17 mouse cellular contexts compared by ENCODE assay signal in genomic region chr8:122705901-122706561, GRCm38 (mm10). TPM values are rescaled to one million over a fixed set of nuclear protein-coding genes. Genes with fewer than 3 reads are reported as not detected.
DNase-seq lines count a peak whose midpoint lies in the region; ATAC-seq and TF ChIP-seq lines count a peak whose summit lies in the region.
"Had no signal": no experiment of that assay in that cellular context is flagged by ENCODE, and none has a peak within 500 bp of the region (broad histone marks: within the 10 kb centered on the region; RNA-seq: fewer than 3 reads in every experiment).

No protein-coding gene starts in this region.

- TF ChIP-seq POLR2A in thymus, adult 2 months (IDR thresholded peaks at IDR 0.05; ENCODE audit: control insufficient read depth, extremely low read depth, insufficient read depth, low read length, poor library complexity), result no peak

- DNase-seq in heart, adult 11 months, result peak; percentile 95
- no peak for DNase-seq in heart, postnatal 14 days
- no peak for DNase-seq in thymus, adult 2 months
- no peak for DNase-seq in thymus, postnatal 4 days
- peak; percentile 46 for DNase-seq in retina, embryonic 14.5 days (ENCODE audit: low spot score)
- DNase-seq in kidney, adult 9 months, result no peak
- DNase-seq: cerebellum, adult 18-20 months; gastrocnemius, postnatal 14 days; kidney, adult 18-20 months; kidney, postnatal 4 days; layer of hippocampus, postnatal 36 days; thymus, postnatal 14 days had no signal

- no peak overlapping the region for H3K9ac ChIP-seq in hindbrain, embryonic 15.5 days
- no peak overlapping the region for H3K9ac ChIP-seq in hindbrain, embryonic 13.5 days
- H3K9ac ChIP-seq: forebrain, embryonic 15.5 days; liver, embryonic 12.5 days; neural tube, embryonic 13.5 days had no signal

- 0 out of 2 replicates have a peak, but pooled peaks have one; percentile 37 for ATAC-seq in hindbrain, embryonic 15.5 days (ENCODE audit: low FRiP score, low read depth)
- ATAC-seq in hindbrain, embryonic 13.5 days (ENCODE audit: low FRiP score), result no peak
- ATAC-seq: forebrain, embryonic 15.5 days; liver, embryonic 12.5 days had no signal

- H3K4me3 ChIP-seq in hindbrain, embryonic 15.5 days, result no peak overlapping the region
- H3K4me3 ChIP-seq in hindbrain, embryonic 13.5 days, result no peak overlapping the region
- H3K4me3 ChIP-seq in thymus, adult 2 months (ENCODE audit: control insufficient read depth, insufficient read depth, low read length), result no peak overlapping the region
- H3K4me3 ChIP-seq: forebrain, embryonic 15.5 days; liver, embryonic 12.5 days; neural tube, embryonic 13.5 days had no signal

- 17% methylated on average over 12 of the region's 12 CpGs for WGBS in hindbrain, embryonic 15.5 days
- WGBS in hindbrain, embryonic 13.5 days, result 22% methylated on average over 12 of the region's 12 CpGs
- 82% methylated on average over 12 of the region's 12 CpGs for WGBS in thymus, adult 2 months

- H3K36me3 ChIP-seq in hindbrain, embryonic 15.5 days, result no peaks in the 10 kb centered on the region
- H3K36me3 ChIP-seq in hindbrain, embryonic 13.5 days, result no peaks in the 10 kb centered on the region
- H3K36me3 ChIP-seq in thymus, adult 2 months (ENCODE audit: control insufficient read depth, insufficient read depth, low read length), result no peaks in the 10 kb centered on the region
- H3K36me3 ChIP-seq: forebrain, embryonic 15.5 days; liver, embryonic 12.5 days; neural tube, embryonic 13.5 days had no signal

- no peaks in the 10 kb centered on the region for H3K9me3 ChIP-seq in hindbrain, embryonic 15.5 days
- no peaks in the 10 kb centered on the region for H3K9me3 ChIP-seq in hindbrain, embryonic 13.5 days
- H3K9me3 ChIP-seq: forebrain, embryonic 15.5 days; liver, embryonic 12.5 days; neural tube, embryonic 13.5 days had no signal

- TF ChIP-seq CTCF in thymus, adult 2 months (IDR thresholded peaks at IDR 0.05; ENCODE audit: borderline replicate concordance, control insufficient read depth, extremely low read depth, insufficient read depth, low read length, poor library complexity), result no peak

- H3K27me3 ChIP-seq in hindbrain, embryonic 15.5 days, result no peaks in the 10 kb centered on the region
- 0 out of 2 replicates have a peak, but pooled peaks cover 10% of the 10 kb centered on the region for H3K27me3 ChIP-seq in hindbrain, embryonic 13.5 days
- H3K27me3 ChIP-seq in thymus, adult 2 months (ENCODE audit: control insufficient read depth, insufficient read depth, low read length), result no peaks in the 10 kb centered on the region
- H3K27me3 ChIP-seq: neural tube, embryonic 13.5 days had no signal

- no peak overlapping the region for H3K4me2 ChIP-seq in hindbrain, embryonic 15.5 days
- H3K4me2 ChIP-seq in hindbrain, embryonic 13.5 days, result no peak overlapping the region
- H3K4me2 ChIP-seq: forebrain, embryonic 15.5 days; liver, embryonic 12.5 days; neural tube, embryonic 13.5 days had no signal

- H3K4me1 ChIP-seq in hindbrain, embryonic 15.5 days (replicated peaks), result peaks cover 16% of the 10 kb centered on the region
- peaks cover 27% of the 10 kb centered on the region for H3K4me1 ChIP-seq in hindbrain, embryonic 13.5 days (replicated peaks)
- H3K4me1 ChIP-seq in thymus, adult 2 months (replicated peaks; ENCODE audit: control insufficient read depth, insufficient read depth, low read length), result peaks cover 87% of the 10 kb centered on the region

- intact Hi-C loops in heart, postnatal 14 days (cut with DNase I), result no loop called here

- H3K27ac ChIP-seq in hindbrain, embryonic 15.5 days (replicated peaks), result no peak overlapping the region
- no peak overlapping the region for H3K27ac ChIP-seq in hindbrain, embryonic 13.5 days
- H3K27ac ChIP-seq in thymus, adult 2 months (ENCODE audit: control insufficient read depth, insufficient read depth, low read length), result peak overlapping the region; percentile 80; the same call in 1 of the 2 replicates
- H3K27ac ChIP-seq: forebrain, embryonic 15.5 days; liver, embryonic 12.5 days; neural tube, embryonic 13.5 days had no signal

RNA-seq across cellular contexts. Expression of gene Cbfa2t3, which starts 7.1 kb away (rescaled TPM):
- 10 to 100 TPM; 22.1 to 25.3 TPM for total RNA-seq in heart, postnatal 14 days (2021)
- polyA plus RNA-seq in hindbrain, embryonic 15.5 days (2015; fragmentation: Nextera tagmentation; extraction: Ambion mirVana), result 19.1 and 21.2 TPM in 2 replicates
- 27.2 and 30.2 TPM in 2 replicates for polyA plus RNA-seq in hindbrain, embryonic 13.5 days (2015; fragmentation: Nextera tagmentation; extraction: Ambion mirVana)
- 62.3 and 76.8 TPM in 2 replicates for polyA plus RNA-seq in thymus, adult 2 months (2012; rRNA removed)

Comparison
In these comparisons a context has a peak if more than half of its experiments do, and no peak if none do; other contexts are left out.
1. DNase-seq: peak in heart, adult 11 months (single experiment) and retina, embryonic 14.5 days (single experiment); none in heart, postnatal 14 days (0 of 2), thymus, adult 2 months (single experiment), thymus, postnatal 4 days (single experiment) and kidney, adult 9 months (single experiment).